Mouse (Mus musculus): Measurements from ENCODE around the gene Macrod1.

The Macrod1 gene

GRCm38 (mm10) chr19:7116038-7116731 is 59.6 kb downstream of the Macrod1 start:
- DNase-seq (ENCODE audit: extremely low spot score), result no peak

- DNase-seq (ENCODE audit: extremely low spot score), result no peak
Observed at GRCm38 (mm10) chr19:7117141-7117540, 60.5 kb downstream of the Macrod1 start.

GRCm38 (mm10) chr19:7117653-7118307 is 61.2 kb downstream of the Macrod1 start:
- no peak for DNase-seq (ENCODE audit: extremely low spot score)

GRCm38 (mm10) chr19:7121252-7121651 is 64.6 kb downstream of the Macrod1 start:
- DNase-seq (ENCODE audit: extremely low spot score), result no peak

- DNase-seq (ENCODE audit: extremely low spot score), result no peak
Observed at GRCm38 (mm10) chr19:7122277-7122676, 65.7 kb downstream of the Macrod1 start.

- DNase-seq (ENCODE audit: extremely low spot score), result no peak
Observed at GRCm38 (mm10) chr19:7122698-7123306, 66.2 kb downstream of the Macrod1 start.

GRCm38 (mm10) chr19:7125526-7126156 is 69.0 kb downstream of the Macrod1 start:
- DNase-seq (ENCODE audit: extremely low spot score), result no peak

GRCm38 (mm10) chr19:7126209-7126608 is 69.6 kb downstream of the Macrod1 start:
- no peak for DNase-seq (ENCODE audit: extremely low spot score)

- no peak for DNase-seq (ENCODE audit: extremely low spot score)
Observed at GRCm38 (mm10) chr19:7126933-7127332, 70.3 kb downstream of the Macrod1 start.

GRCm38 (mm10) chr19:7128551-7129475 is 72.2 kb downstream of the Macrod1 start:
- DNase-seq (ENCODE audit: extremely low spot score), result peak; percentile 35

GRCm38 (mm10) chr19:7130317-7130716 is 73.7 kb downstream of the Macrod1 start:
- no peak for DNase-seq (ENCODE audit: extremely low spot score)

GRCm38 (mm10) chr19:7133436-7133835 is 76.8 kb downstream of the Macrod1 start:
- DNase-seq (ENCODE audit: extremely low spot score), result no peak

GRCm38 (mm10) chr19:7134631-7135091 is 78.1 kb downstream of the Macrod1 start:
- peak; percentile 49 for DNase-seq (ENCODE audit: extremely low spot score)

GRCm38 (mm10) chr19:7135525-7135924 is 78.9 kb downstream of the Macrod1 start:
- DNase-seq (ENCODE audit: extremely low spot score), result peak; percentile 49

GRCm38 (mm10) chr19:7136016-7136415 is 79.4 kb downstream of the Macrod1 start:
- DNase-seq (ENCODE audit: extremely low spot score), result peak; percentile 33

- DNase-seq (ENCODE audit: extremely low spot score), result no peak
Observed at GRCm38 (mm10) chr19:7136714-7137498, 80.3 kb downstream of the Macrod1 start.

- DNase-seq (ENCODE audit: extremely low spot score), result no peak
Observed at GRCm38 (mm10) chr19:7138327-7138726, 81.7 kb downstream of the Macrod1 start.

- no peak for DNase-seq (ENCODE audit: extremely low spot score)
Observed at GRCm38 (mm10) chr19:7139321-7139720, 82.7 kb downstream of the Macrod1 start.

GRCm38 (mm10) chr19:7140373-7140772 is 83.8 kb downstream of the Macrod1 start:
- DNase-seq (ENCODE audit: extremely low spot score), result no peak

GRCm38 (mm10) chr19:7140856-7141421 is 84.3 kb downstream of the Macrod1 start:
- no peak for DNase-seq (ENCODE audit: extremely low spot score)

Data from embryo, embryonic 9.5 days (tissue).